Mouse (Mus musculus) C2C12 (cell line): ENCODE data around the gene 2200002J24Rik.

Source experiments
- CEBPB ChIP-seq: IDR thresholded peaks from one replicate; pipeline ENCODE4 v1.6.1; 2011; ENCODE audit warnings: low read depth, mild to moderate bottlenecking, control low read depth, moderate library complexity
- CTCF ChIP-seq: IDR thresholded peaks from one replicate; pipeline ENCODE4 v1.5.1; 2011; ENCODE audit not compliant: control insufficient read depth, insufficient read depth, insufficient read length
- FOSL1 ChIP-seq: IDR thresholded peaks from one replicate; pipeline ENCODE4 v1.8.0; 2011; ENCODE audit warnings: mild to moderate bottlenecking, low read length; ENCODE audit not compliant: poor library complexity, insufficient read depth, severe bottlenecking
- MAX ChIP-seq: IDR thresholded peaks from one replicate; pipeline ENCODE4 v1.6.1; 2011; ENCODE audit warnings: mild to moderate bottlenecking, control low read depth
- MYOD1 ChIP-seq: IDR thresholded peaks from one replicate; pipeline ENCODE4 v1.6.1; 2011; ENCODE audit warnings: low read depth; ENCODE audit not compliant: control insufficient read depth, insufficient read length
- USF1 ChIP-seq: IDR thresholded peaks from one replicate; pipeline ENCODE4 v1.6.1; 2011; ENCODE audit warnings: low read depth, mild to moderate bottlenecking, control low read depth, moderate library complexity

DNA sequence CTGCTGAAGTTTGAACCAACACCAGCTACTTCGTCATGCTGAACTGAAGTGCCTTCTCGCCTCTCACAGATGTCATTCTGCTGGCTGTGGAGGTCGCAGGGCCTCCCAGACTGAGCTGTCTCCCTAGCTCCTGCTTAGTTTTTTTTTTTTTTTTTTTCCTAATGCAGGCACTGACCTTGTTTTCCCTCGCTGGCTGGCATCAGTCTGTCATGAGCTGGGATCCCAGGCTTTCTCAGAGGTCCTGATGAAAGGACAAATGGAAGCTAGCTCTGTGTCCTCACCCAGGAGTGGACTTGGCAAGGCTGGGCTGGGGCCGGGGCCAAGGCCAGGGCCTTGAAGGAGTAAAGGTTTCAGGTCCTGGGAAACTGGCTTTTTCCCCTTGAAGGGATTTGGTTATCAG is 16.8 kb upstream of the 2200002J24Rik start:
- TF ChIP-seq CEBPB (no peak), CTCF (no peak), USF1 (no peak), MYOD1 (no peak), MAX (no peak), FOSL1 (no peak)
